Mouse (Mus musculus) heart, adult 2 months (tissue): ENCODE results near the gene Fyb.

Experiments used
- CTCF ChIP-seq: fragments of 200-600 bp; IDR thresholded peaks from 2 replicates; pipeline ENCODE4 v1.8.1; 2022; ENCODE audit warnings: antibody characterized with exemption, mild to moderate bottlenecking, moderate library complexity
- POLR2A ChIP-seq: fragments of 200-500 bp; IDR thresholded peaks from 2 replicates; pipeline ENCODE4 v1.6.1; 2011; ENCODE audit warnings: mild to moderate bottlenecking, low read depth, low read length, control low read depth; ENCODE audit not compliant: insufficient read depth

DNA sequence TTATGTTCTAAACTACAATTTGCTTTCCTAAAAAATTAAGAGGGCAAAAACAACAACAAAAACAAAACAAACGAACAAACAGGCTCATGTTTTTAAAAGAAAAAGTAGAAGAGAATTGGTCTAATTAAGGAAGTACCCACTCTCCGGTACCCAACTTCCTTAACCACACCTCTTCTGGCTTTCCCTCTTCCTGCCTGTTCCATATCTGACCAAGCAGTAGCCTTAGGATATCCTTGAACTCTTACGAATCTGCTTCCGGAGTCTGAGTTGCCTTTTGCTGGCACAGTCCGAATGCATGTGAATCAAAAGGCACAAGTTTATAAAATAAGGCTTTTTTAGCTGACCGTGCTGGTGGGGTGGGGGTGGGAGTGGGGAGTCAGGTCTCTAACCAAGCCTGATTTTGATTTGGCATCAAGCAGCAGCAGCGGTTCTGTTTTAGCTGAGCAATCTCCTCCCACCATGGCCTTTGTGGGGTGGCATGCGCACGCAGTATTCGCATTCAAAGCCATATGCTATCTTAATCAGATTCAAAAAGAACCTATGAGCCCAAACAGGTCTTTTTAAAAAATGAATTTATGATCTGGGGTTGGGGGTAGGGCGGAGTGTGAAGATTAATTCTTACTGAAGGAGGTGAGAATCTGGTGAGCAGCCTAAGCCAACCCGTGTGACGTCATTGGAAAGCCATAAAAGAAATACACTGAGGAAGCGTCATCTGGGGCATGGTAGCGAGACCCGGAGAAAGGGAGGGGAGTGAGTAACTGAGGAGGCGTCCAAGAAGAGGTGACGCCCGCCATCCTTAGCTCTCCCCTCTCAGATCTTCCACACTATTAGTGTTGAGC is 3.0 kb upstream of the Fyb start:
- TF ChIP-seq POLR2A (no peak), CTCF (no peak)
